Mouse (Mus musculus): ENCODE data around the gene Apaf1.

Apaf1 gene

GRCm38 (mm10) chr10:90974084-90974483 lies 108.5 kb downstream of the Apaf1 start:
- DNase-seq, result no peak

- DNase-seq, result peak; percentile 18
These were observed 112.0 kb downstream of the Apaf1 start for GRCm38 (mm10) chr10:90970560-90970959.

GRCm38 (mm10) chr10:90969355-90970174 lies 113.0 kb downstream of the Apaf1 start:
- DNase-seq, result peak; percentile 24

- DNase-seq, result no peak
These were observed 114.3 kb downstream of the Apaf1 start for GRCm38 (mm10) chr10:90968247-90968646.

- no peak for DNase-seq
These were observed 115.7 kb downstream of the Apaf1 start for GRCm38 (mm10) chr10:90966821-90967220.

- no peak for DNase-seq
These were observed 116.8 kb downstream of the Apaf1 start for GRCm38 (mm10) chr10:90965671-90966315.

GRCm38 (mm10) chr10:90964511-90964910 lies 118.1 kb downstream of the Apaf1 start:
- DNase-seq, result no peak

GRCm38 (mm10) chr10:90960374-90960773 lies 122.2 kb downstream of the Apaf1 start:
- DNase-seq, result no peak

GRCm38 (mm10) chr10:90953821-90954220 lies 128.7 kb downstream of the Apaf1 start:
- DNase-seq, result no peak

- DNase-seq, result no peak
These were observed 129.4 kb downstream of the Apaf1 start for GRCm38 (mm10) chr10:90953103-90953709.

GRCm38 (mm10) chr10:90947608-90948373 lies 134.8 kb downstream of the Apaf1 start:
- no peak for DNase-seq

- DNase-seq, result no peak
These were observed 135.5 kb downstream of the Apaf1 start for GRCm38 (mm10) chr10:90947043-90947442.

- DNase-seq, result no peak
These were observed 140.4 kb downstream of the Apaf1 start for GRCm38 (mm10) chr10:90942001-90942700.

GRCm38 (mm10) chr10:90940521-90941520 lies 141.7 kb downstream of the Apaf1 start:
- DNase-seq, result no peak
